Mouse (Mus musculus): ENCODE data around the gene Irf4.

DNA sequence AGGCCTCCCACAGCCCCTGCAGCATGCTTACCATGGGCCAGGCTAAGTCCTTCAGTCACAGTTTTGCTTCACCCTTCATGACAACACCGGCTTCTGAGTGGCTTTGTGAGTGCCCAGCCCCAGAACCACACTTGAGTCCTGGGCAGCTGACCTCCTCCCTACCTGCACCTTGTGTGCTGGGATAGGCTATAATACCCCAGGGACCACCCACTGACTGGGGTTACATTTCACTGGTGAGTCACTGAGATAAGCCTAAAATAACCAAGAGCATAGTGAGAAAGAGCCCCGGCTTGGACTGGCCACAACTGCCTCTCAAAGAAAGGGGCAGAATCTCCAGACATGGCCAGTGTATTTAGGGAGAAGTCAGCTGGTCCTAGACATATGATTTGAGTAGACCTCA is 32.9 kb downstream of the Irf4 start:
- TF ChIP-seq MAX (IDR thresholded peaks at IDR 0.05; ENCODE audit: low read depth) (no peak), POLR2AphosphoS2 (IDR thresholded peaks at IDR 0.05; ENCODE audit: insufficient read length, low read depth) (no peak), POLR2A (IDR thresholded peaks at IDR 0.05; ENCODE audit: insufficient read length, low read depth) (no peak), USF1 (IDR thresholded peaks at IDR 0.05; ENCODE audit: low read depth) (no peak), E2F4 (IDR thresholded peaks at IDR 0.05; ENCODE audit: insufficient read depth) (no peak), TCF12 (IDR thresholded peaks at IDR 0.05; ENCODE audit: insufficient read depth, poor library complexity, severe bottlenecking) (no peak), REST (IDR thresholded peaks at IDR 0.05; ENCODE audit: insufficient read depth, insufficient read length) (no peak), SRF (IDR thresholded peaks at IDR 0.05; ENCODE audit: control insufficient read depth, insufficient read length, low read depth) (no peak), CEBPB (IDR thresholded peaks at IDR 0.05; ENCODE audit: insufficient read depth, poor library complexity, severe bottlenecking) (no peak), MYOG (IDR thresholded peaks at IDR 0.05; ENCODE audit: control insufficient read depth in 1 of 3, insufficient read depth in 1 of 3, insufficient read length in 2 of 3, low read depth in 2 of 3) (peak in 1 of 3 experiments; percentile 46), MYOD1 (IDR thresholded peaks at IDR 0.05; ENCODE audit: control insufficient read depth in 1 of 3, insufficient read length in 2 of 3, low read depth in 2 of 3) (peak in 1 of 3 experiments; percentile 53), TCF3 (IDR thresholded peaks at IDR 0.05; ENCODE audit: insufficient read length, low read depth) (no peak)
